Mouse (Mus musculus) lung, adult 2 months (tissue): Measurements from ENCODE around the gene Zfp775. TPM values are rescaled to one million over a fixed set of nuclear protein-coding genes. Genes with fewer than 3 reads are reported as not detected.
A peak's percentile ranks its signal among the peaks of the same experiment; 100 is the strongest.

ENCODE experiments used
- DNase-seq: peaks from one replicate; pipeline ENCODE4 v3.0.0; 2022
- H3K4me1 ChIP-seq: fragments of 200-500 bp; 2 replicates; pipeline ENCODE4 v1.6.1; 2011; ENCODE audit warnings: low read length; ENCODE audit not compliant: control insufficient read depth, insufficient read depth
- H3K4me3 ChIP-seq: fragments of 200-500 bp; replicated peaks from 2 replicates; pipeline ENCODE3; 2011; ENCODE audit warnings: low read depth, mild to moderate bottlenecking, control low read depth, low read length; ENCODE audit errors: extremely low read depth
- CTCF ChIP-seq: fragments of 200-500 bp; IDR thresholded peaks from 2 replicates; pipeline ENCODE4 v1.5.1; 2011; ENCODE audit warnings: mild to moderate bottlenecking, low read length, control low read depth; ENCODE audit not compliant: insufficient read depth
- POLR2A ChIP-seq: fragments of 200-500 bp; IDR thresholded peaks from 2 replicates; pipeline ENCODE4 v1.6.1; 2011; ENCODE audit warnings: low read depth, mild to moderate bottlenecking, control low read depth, low read length, borderline replicate concordance; ENCODE audit errors: extremely low read depth
- WGBS: fragments of 180-500 bp; shearing (Covaris S2); methylation state at CpG from one replicate; pipeline ENCODE4 v1.1.7; 2018; 5-methylcytosine and 5-hydroxymethylcytosine counted together
- polyA plus RNA-seq: library from polyadenylated mRNA; depleted of rRNA; stranded (reverse); fragments of >200 nt; gene quantifications from 2 replicates; pipeline ENCODE4 v1.2.3, GENCODE M21; 2012; rRNA removed

The Zfp775 gene
- polyA plus RNA-seq: 6.7 and 7.2 TPM in 2 replicates

- TF ChIP-seq CTCF (no peak), POLR2A (peak; percentile 70; the same call in 1 of the 2 replicates)
- peaks cover 3% of the 10 kb centered on the region; the same call in 1 of the 2 replicates for H3K4me1 ChIP-seq
- 4% methylated on average over 42 of the region's 42 CpGs for WGBS
- H3K4me3 ChIP-seq: peak within 1 kb of the TSS; percentile 98
- peak; percentile 93 for DNase-seq
Measured at GRCm38 (mm10) chr6:48601271-48602079, at the start of gene Zfp775. TSS of gene Zfp775 (plus strand) at chr6:48602063.

GRCm38 (mm10) chr6:48552918-48553317, 48.9 kb upstream of the Zfp775 start:
- no peak for DNase-seq
- no peak for TF ChIP-seq POLR2A
- 70% methylated on average over 4 of the region's 4 CpGs for WGBS
- H3K4me3 ChIP-seq: no peak overlapping the region
- peaks cover 4% of the 10 kb centered on the region; the same call in 1 of the 2 replicates for H3K4me1 ChIP-seq

GRCm38 (mm10) chr6:48553819-48554218, 48.0 kb upstream of the Zfp775 start:
- no peak for TF ChIP-seq POLR2A
- TF ChIP-seq CTCF: no peak
- Histone ChIP-seq H3K4me1 (peaks cover 4% of the 10 kb centered on the region; the same call in 1 of the 2 replicates), H3K4me3 (no peak overlapping the region)
- DNase-seq: no peak
- 72% methylated on average over 4 of the region's 4 CpGs for WGBS

- Histone ChIP-seq H3K4me1 (peaks cover 4% of the 10 kb centered on the region; the same call in 1 of the 2 replicates), H3K4me3 (peak within 1 kb of the TSS; percentile 64)
- WGBS: 1% methylated on average over 39 of the region's 39 CpGs
- TF ChIP-seq POLR2A (peak; percentile 85), CTCF (no peak)
- DNase-seq: peak; percentile 98
Measured at GRCm38 (mm10) chr6:48554280-48555103, 47.4 kb upstream of the Zfp775 start, which contains the start of gene Lrrc61. TSS of gene Lrrc61 (plus strand) at chr6:48554796.

- TF ChIP-seq CTCF (no peak), POLR2A (peak; percentile 34; the same call in 1 of the 2 replicates)
- Histone ChIP-seq H3K4me3 (peak overlapping the region; percentile 61), H3K4me1 (peaks cover 4% of the 10 kb centered on the region; the same call in 1 of the 2 replicates)
- no peak for DNase-seq
- 21% methylated on average over 14 of the region's 14 CpGs for WGBS
Measured at GRCm38 (mm10) chr6:48555104-48555890, 46.6 kb upstream of the Zfp775 start.

- DNase-seq: no peak
- TF ChIP-seq POLR2A: no peak
- TF ChIP-seq CTCF: no peak
- Histone ChIP-seq H3K4me3 (no peak overlapping the region), H3K4me1 (peaks cover 4% of the 10 kb centered on the region; the same call in 1 of the 2 replicates)
- 89% methylated on average over 3 of the region's 3 CpGs for WGBS
Measured at GRCm38 (mm10) chr6:48555956-48556355, 45.9 kb upstream of the Zfp775 start.

- 78% methylated on average over 4 of the region's 4 CpGs for WGBS
- Histone ChIP-seq H3K4me1 (peaks cover 2% of the 10 kb centered on the region; the same call in 1 of the 2 replicates), H3K4me3 (no peak overlapping the region)
- DNase-seq: no peak
- TF ChIP-seq POLR2A: no peak
Measured at GRCm38 (mm10) chr6:48565693-48566310, 36.1 kb upstream of the Zfp775 start.

GRCm38 (mm10) chr6:48566312-48566711, 35.6 kb upstream of the Zfp775 start:
- H3K4me1 ChIP-seq: peaks cover 2% of the 10 kb centered on the region; the same call in 1 of the 2 replicates
- H3K4me3 ChIP-seq: no peak overlapping the region
- TF ChIP-seq CTCF (no peak), POLR2A (no peak)
- WGBS: 19% methylated on average over 5 of the region's 5 CpGs
- DNase-seq: no peak
